Mouse (Mus musculus) forebrain, embryonic 11.5 days (tissue): ENCODE data around the gene B3gnt2. TPM values are rescaled to one million over a fixed set of nuclear protein-coding genes. Genes with fewer than 3 reads are reported as not detected.

ENCODE experiments used
- ATAC-seq: fragments of 200-750 bp; cut with Nextera tagmentation; replicated peaks from 2 replicates; pipeline ENCODE4 v1.8.0; 2017; ENCODE audit warnings: moderate TSS enrichment; ENCODE audit not compliant: low FRiP score
- DNase-seq: peaks from one replicate; pipeline ENCODE4 v3.0.0-alpha.2; 2017; ENCODE audit warnings: low spot score
- H3K27ac ChIP-seq: fragments of 300-500 bp; sonication (generic); 2 replicates; pipeline ENCODE4 v1.5.1; 2014; ENCODE audit warnings: low read depth, low read length
- H3K27me3 ChIP-seq: fragments of 300-500 bp; sonication (generic); 2 replicates; pipeline ENCODE4 v1.6.1; 2014; ENCODE audit warnings: mild to moderate bottlenecking, low read length, mixed read lengths; ENCODE audit not compliant: control insufficient read depth, insufficient read depth
- H3K36me3 ChIP-seq: fragments of 300-500 bp; sonication (generic); 2 replicates; pipeline ENCODE4 v1.6.1; 2014; ENCODE audit warnings: mild to moderate bottlenecking, low read length, moderate library complexity, mixed read lengths; ENCODE audit not compliant: control insufficient read depth, insufficient read depth
- H3K4me1 ChIP-seq: fragments of 300-500 bp; sonication (generic); replicated peaks from 2 replicates; pipeline ENCODE4 v1.6.1; 2014; ENCODE audit warnings: low read length, mixed read lengths; ENCODE audit not compliant: control insufficient read depth, insufficient read depth
- H3K4me2 ChIP-seq: fragments of 300-500 bp; sonication (generic); 2 replicates; pipeline ENCODE4 v1.6.1; 2014; ENCODE audit warnings: low read depth, mild to moderate bottlenecking, low read length, moderate library complexity, mixed read lengths; ENCODE audit not compliant: severe bottlenecking
- H3K4me3 ChIP-seq: fragments of 300-500 bp; sonication (generic); 2 replicates; pipeline ENCODE4 v1.5.1; 2014; ENCODE audit warnings: low read depth, low read length
- H3K9ac ChIP-seq: fragments of 300-500 bp; sonication (generic); 2 replicates; pipeline ENCODE4 v1.6.1; 2014; ENCODE audit warnings: low read length
- H3K9me3 ChIP-seq: fragments of 300-500 bp; sonication (generic); 2 replicates; pipeline ENCODE4 v1.6.1; 2016; ENCODE audit warnings: low read length, mixed read lengths; ENCODE audit not compliant: control insufficient read depth
- WGBS: fragments of 180-500 bp; shearing (Covaris S2); extraction: QIAGEN DNeasy Blood & Tissue Kit; methylation state at CpG from one replicate; pipeline ENCODE4 v1.1.7; 2014; 5-methylcytosine and 5-hydroxymethylcytosine counted together
- polyA plus RNA-seq: library from polyadenylated mRNA; unstranded; fragments of >200 nt; fragmentation: Nextera tagmentation; extraction: Ambion mirVana; gene quantifications from 2 replicates; pipeline ENCODE4 v1.2.1, GENCODE M21; 2014

B3gnt2 gene
- polyA plus RNA-seq, 1 experiment from 2014 or later = 2.4 TPM

DNA sequence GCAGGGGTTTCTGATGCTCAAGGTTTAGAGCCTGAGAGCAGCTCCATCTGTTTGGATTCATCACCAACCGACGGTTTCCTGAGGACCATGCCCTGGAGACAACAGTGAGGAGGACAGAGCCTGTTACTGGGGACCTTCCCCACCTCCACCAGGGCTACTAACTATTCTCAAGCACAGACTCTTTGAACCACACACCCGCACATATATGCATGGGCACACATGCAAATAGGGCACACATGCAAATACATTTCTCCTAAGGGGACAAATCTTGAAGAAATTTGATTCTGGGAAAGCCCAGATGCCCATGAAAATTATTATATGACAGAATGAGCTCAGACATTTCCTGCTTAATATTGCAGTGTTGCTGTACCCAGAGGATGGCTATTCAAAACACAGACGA is 95.3 kb downstream of the B3gnt2 start:
- no peak for ATAC-seq
- Histone ChIP-seq H3K36me3 (no peaks in the 10 kb centered on the region), H3K4me2 (no peak overlapping the region), H3K9ac (no peak overlapping the region), H3K27ac (no peak overlapping the region), H3K9me3 (no peaks in the 10 kb centered on the region), H3K4me3 (no peak overlapping the region), H3K4me1 (no peaks in the 10 kb centered on the region), H3K27me3 (no peaks in the 10 kb centered on the region)
- DNase-seq = no peak
- WGBS = 88% methylated on average over 4 of the region's 4 CpGs

DNA sequence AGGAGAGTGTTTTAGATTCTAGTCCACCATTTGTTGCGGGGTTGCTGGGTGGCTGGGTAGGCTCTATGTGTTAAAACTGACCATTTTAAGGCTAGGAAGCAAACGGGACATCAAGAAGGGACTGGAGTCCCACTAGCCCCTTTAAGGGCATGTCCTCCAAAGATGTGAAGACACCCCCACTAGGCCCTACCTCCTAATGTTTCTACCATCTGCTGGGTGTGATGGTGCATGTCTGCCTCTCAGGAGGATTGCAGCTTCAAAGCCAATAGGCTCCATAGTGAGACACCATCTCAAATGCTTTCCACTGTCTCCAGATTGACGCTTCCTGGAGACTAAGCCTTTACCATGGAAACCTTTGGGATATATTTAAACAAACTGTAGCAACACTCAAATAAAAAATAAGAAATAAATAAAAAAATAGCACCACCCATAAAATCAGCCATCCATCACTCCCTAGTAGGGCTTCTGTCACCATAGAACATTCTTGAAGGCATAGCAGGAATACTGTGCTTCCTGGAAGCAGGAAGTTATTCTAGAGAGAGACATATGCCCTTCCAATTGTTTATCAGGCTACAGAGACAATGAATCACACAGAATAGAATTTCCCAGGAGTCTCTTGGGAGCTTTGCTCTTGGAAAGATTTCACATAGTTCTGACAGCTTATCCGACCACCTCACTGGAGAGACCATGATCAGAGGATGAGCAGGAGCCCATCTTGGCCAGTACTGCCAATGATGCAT is 97.0 kb downstream of the B3gnt2 start:
- Histone ChIP-seq H3K4me3 (no peak overlapping the region), H3K27me3 (no peaks in the 10 kb centered on the region), H3K9ac (no peak overlapping the region), H3K4me2 (no peak overlapping the region), H3K9me3 (no peaks in the 10 kb centered on the region), H3K27ac (no peak overlapping the region), H3K4me1 (no peaks in the 10 kb centered on the region), H3K36me3 (no peaks in the 10 kb centered on the region)
- no peak for ATAC-seq
- WGBS = 87% methylated on average over 4 of the region's 4 CpGs
- DNase-seq = no peak

DNA sequence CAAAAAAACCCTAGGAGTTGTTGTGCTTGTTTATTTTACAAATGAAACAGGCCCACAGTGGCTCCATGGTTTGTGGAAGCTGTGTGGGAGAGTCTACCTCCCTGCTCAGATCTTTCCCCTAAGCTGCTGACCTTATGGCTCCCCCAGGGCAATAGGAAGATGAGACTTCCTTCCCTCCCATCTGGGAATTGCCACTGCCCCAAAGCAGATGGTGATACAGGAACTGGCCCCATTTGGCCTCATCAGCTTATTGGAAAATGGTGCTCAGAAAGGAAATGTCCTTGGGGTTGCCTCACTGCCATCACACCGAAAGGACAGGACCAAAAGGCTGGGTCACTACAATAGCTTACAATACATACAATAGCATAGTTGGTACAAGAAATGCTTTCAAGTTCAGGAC is 97.7 kb downstream of the B3gnt2 start:
- no peak overlapping the region for H3K9ac ChIP-seq
- DNase-seq = no peak
- H3K27ac ChIP-seq = no peak overlapping the region
- no peaks in the 10 kb centered on the region for H3K4me1 ChIP-seq
- no peak overlapping the region for H3K4me2 ChIP-seq
- H3K4me3 ChIP-seq = no peak overlapping the region
- ATAC-seq = no peak
- H3K36me3 ChIP-seq = no peaks in the 10 kb centered on the region
- H3K27me3 ChIP-seq = no peaks in the 10 kb centered on the region
- WGBS = 79% methylated on average over 1 of the region's 1 CpGs
- no peaks in the 10 kb centered on the region for H3K9me3 ChIP-seq

DNA sequence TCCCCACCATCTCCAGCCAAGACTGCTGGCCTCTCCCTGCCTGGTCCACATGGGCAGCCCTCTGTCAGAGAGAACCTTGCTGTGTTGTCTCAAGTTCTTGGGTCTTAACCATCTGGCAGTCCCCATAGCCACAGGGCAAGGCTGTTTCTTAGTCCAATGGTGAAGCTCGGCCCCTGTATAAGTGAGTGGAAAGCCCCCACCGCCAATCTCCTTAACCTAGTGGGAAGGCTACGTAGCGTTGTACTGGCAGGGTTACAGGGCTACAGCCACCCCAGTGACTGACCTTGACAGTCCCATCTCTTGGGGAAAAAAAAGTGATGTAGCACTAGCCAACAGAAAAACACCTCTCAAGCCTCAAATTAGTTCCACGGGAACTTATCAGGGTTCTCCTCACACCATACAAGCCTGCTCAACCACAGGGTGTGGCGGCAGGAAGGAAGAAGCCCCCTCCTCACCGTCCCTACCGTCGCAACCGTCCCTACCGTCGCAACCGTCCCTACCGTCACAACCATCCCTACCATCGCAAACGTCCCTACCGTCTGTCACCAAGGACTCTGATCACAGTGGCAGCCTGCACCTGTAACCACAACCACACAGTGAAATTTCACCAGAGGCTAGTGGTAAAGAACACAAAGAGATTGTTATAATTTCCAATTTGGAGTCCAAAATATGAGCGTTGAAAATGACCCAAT is 98.4 kb downstream of the B3gnt2 start:
- Histone ChIP-seq H3K4me2 (no peak overlapping the region), H3K4me1 (no peaks in the 10 kb centered on the region), H3K9ac (no peak overlapping the region), H3K36me3 (no peaks in the 10 kb centered on the region), H3K4me3 (no peak overlapping the region), H3K27ac (no peak overlapping the region), H3K27me3 (no peaks in the 10 kb centered on the region), H3K9me3 (no peaks in the 10 kb centered on the region)
- WGBS = 91% methylated on average over 18 of the region's 18 CpGs
- no peak for ATAC-seq
- DNase-seq = no peak

DNA sequence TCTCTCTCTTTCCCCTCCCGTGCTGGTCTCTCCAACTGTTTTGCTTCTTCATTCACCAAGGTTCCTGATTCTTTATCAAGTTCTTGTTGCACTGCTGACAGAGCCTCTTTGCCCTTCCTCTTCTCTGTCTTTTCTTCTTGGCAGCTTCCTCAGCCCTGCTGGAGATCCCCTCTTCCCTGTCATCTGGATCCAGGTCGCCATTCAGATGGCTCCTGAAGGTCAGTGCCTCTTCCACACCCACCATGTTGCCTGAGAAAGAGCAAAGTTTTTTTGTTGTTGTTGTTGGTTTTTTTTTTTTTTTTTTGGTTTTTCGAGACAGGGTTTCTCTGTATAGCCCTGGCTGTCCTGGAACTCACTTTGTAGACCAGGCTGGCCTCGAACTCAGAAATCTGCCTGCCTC is 101.0 kb downstream of the B3gnt2 start:
- DNase-seq (no peak), ATAC-seq (no peak)
- H3K4me3 ChIP-seq = no peak overlapping the region
- H3K9ac ChIP-seq = no peak overlapping the region
- H3K4me2 ChIP-seq = no peak overlapping the region
- no peak overlapping the region for H3K27ac ChIP-seq
- H3K27me3 ChIP-seq = no peaks in the 10 kb centered on the region
- WGBS = 85% methylated on average over 3 of the region's 4 CpGs
- no peaks in the 10 kb centered on the region for H3K4me1 ChIP-seq
- H3K9me3 ChIP-seq = no peaks in the 10 kb centered on the region
- no peaks in the 10 kb centered on the region for H3K36me3 ChIP-seq

DNA sequence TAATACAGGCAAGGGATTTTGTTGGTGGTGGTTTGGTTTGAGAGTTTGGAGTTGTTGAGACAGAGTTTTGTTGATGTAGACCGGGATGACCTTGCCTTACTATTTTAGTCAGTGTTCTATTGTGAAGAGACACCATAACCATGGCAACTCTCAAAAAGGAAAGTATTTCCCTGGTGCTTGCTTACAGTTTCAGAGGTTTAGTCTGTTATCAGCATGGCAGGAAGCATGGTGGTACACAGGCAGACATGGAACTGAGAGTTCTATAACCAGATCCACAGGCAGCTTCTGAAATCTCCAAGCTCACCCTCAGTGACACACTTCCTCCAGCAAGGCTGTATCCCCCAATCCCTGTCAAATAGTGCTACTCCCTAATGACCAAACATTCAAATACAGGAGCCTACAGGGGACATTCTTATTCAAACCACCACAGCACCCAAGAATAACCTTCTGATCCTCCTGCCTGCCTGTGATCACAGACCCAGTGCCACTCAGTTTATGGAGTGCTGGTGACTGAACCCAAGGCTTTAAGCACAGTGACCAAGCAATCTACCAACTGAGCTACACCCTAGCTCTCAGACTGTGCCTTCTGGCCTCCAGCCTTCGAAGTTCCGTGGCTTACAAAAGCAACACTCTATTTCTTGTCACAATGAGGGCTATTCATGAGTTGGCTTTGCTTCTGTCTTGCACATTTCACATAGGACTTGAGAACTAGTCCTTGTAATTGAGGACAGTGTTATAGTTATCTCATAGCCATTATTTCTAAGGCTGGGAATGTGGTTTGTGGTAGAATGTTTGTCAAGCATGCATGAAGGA is 104.4 kb downstream of the B3gnt2 start:
- DNase-seq (no peak), ATAC-seq (no peak)
- H3K4me1 ChIP-seq = no peaks in the 10 kb centered on the region
- H3K4me3 ChIP-seq = no peak overlapping the region
- H3K4me2 ChIP-seq = no peak overlapping the region
- no peaks in the 10 kb centered on the region for H3K36me3 ChIP-seq
- H3K27ac ChIP-seq = no peak overlapping the region
- WGBS = 86% methylated on average over 3 of the region's 3 CpGs
- no peaks in the 10 kb centered on the region for H3K9me3 ChIP-seq
- H3K9ac ChIP-seq = no peak overlapping the region
- H3K27me3 ChIP-seq = no peaks in the 10 kb centered on the region

DNA sequence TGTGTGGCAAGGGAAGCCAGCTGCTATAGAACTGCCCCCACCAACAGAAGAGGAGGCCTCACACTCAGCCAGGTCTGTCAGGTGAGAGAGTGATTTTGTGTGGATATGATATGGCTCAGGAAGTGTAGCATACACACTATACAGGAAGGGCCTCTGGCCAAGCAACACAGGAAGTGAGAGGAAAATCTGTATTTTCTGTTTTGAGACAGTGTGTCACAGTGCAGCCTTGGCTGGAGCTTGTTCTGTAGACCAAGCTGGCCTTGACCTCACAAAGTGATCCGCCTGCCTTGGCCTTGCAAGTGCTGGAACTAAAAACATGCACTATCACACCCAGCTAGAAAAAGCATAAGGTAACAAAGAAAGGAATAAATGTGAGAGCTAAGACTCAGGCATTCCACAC is 105.6 kb downstream of the B3gnt2 start:
- ATAC-seq (no peak), DNase-seq (no peak)
- WGBS = 90% methylated on average over 1 of the region's 1 CpGs
- no peaks in the 10 kb centered on the region for H3K9me3 ChIP-seq
- no peaks in the 10 kb centered on the region for H3K4me1 ChIP-seq
- H3K27me3 ChIP-seq = no peaks in the 10 kb centered on the region
- H3K9ac ChIP-seq = no peak overlapping the region
- H3K27ac ChIP-seq = no peak overlapping the region
- no peak overlapping the region for H3K4me2 ChIP-seq
- no peak overlapping the region for H3K4me3 ChIP-seq
- H3K36me3 ChIP-seq = no peaks in the 10 kb centered on the region

DNA sequence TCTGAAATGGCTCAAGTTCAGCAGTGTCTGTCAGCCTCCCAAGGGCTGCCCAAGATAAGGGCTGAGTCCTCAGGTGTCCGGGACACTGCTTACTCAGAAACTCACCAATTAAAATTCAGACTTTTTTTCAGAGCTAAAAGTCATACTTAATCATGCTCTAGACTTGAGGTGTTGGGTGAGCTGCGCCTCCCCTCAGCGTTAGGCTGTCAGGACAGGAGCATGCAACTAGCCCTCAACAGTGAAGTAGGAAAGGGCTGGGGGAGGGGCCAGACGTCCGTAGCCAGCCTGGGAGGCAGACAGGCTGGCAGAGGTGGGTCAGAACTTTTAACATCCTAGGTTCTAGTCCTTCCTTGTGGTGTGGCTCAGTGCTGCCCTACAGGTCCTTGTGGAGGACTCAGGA is 108.2 kb downstream of the B3gnt2 start:
- 42% methylated on average over 5 of the region's 5 CpGs for whole genome bisulfite sequencing
- ATAC-seq (no peak), DNase-seq (no peak)
- Histone ChIP-seq H3K27me3 (no peaks in the 10 kb centered on the region), H3K36me3 (no peaks in the 10 kb centered on the region), H3K27ac (no peak overlapping the region), H3K9ac (no peak overlapping the region), H3K4me1 (no peaks in the 10 kb centered on the region), H3K4me3 (no peak overlapping the region), H3K4me2 (no peak overlapping the region), H3K9me3 (no peaks in the 10 kb centered on the region)
